Mouse (Mus musculus): ENCODE results near the gene Cby1.

- no peak for TF ChIP-seq FLI1 (IDR thresholded peaks at IDR 0.05; ENCODE audit: low read length)
- TF ChIP-seq GATA1 (IDR thresholded peaks at IDR 0.05; ENCODE audit: borderline replicate concordance, low read length): 0 out of 3 replicates have a peak, but pooled peaks have one; percentile 29
Measured at GRCm38 (mm10) chr15:79689662-79690425, 30.8 kb downstream of the Cby1 start.
